Mouse (Mus musculus) MEL (cell line): ENCODE results near the gene Vmp1.

Experiments
- CHD2 ChIP-seq: IDR thresholded peaks from 2 replicates; pipeline ENCODE4 v1.6.1; 2011; ENCODE audit warnings: low read length, improper control_type of control experiment
- CTCF ChIP-seq, 3 experiments: IDR thresholded peaks in 2 of 3; conservative IDR thresholded peaks in 1 of 3; 2 replicates each; pipeline ENCODE4 v1.5.1; 2011 to 2012; ENCODE audit warnings: low read length in 3 of 3, low read depth in 2 of 3, mild to moderate bottlenecking in 2 of 3, improper control_type of control experiment in 1 of 3, inconsistent platforms in 1 of 3, mixed read lengths in 1 of 3, moderate library complexity in 1 of 3; ENCODE audit not compliant: control insufficient read depth in 1 of 3, insufficient read depth in 1 of 3, poor library complexity in 1 of 3, severe bottlenecking in 1 of 3
- GABPA ChIP-seq: IDR thresholded peaks from 2 replicates; pipeline ENCODE4 v1.6.1; 2012; ENCODE audit warnings: low read depth, mild to moderate bottlenecking, inconsistent platforms, low read length, improper control_type of control experiment, moderate library complexity
- GATA1 ChIP-seq: IDR thresholded peaks from 2 replicates; pipeline ENCODE4 v1.6.1; 2011; ENCODE audit warnings: low read depth, low read length, improper control_type of control experiment
- MEF2A ChIP-seq: IDR thresholded peaks from 2 replicates; pipeline ENCODE4 v1.6.1; 2014; ENCODE audit warnings: low read depth, mild to moderate bottlenecking, inconsistent platforms, low read length, improper control_type of control experiment; ENCODE audit not compliant: poor library complexity, insufficient replicate concordance, severe bottlenecking; ENCODE audit errors: extremely low read depth
- POLR2A ChIP-seq, 2 experiments: IDR thresholded peaks; 2 replicates each; pipeline ENCODE4 v1.6.1; 2011 to 2012; ENCODE audit warnings: low read length in 2 of 2, mild to moderate bottlenecking in 2 of 2, control low read depth in 1 of 2, improper control_type of control experiment in 1 of 2, low read depth in 1 of 2, moderate library complexity in 1 of 2; ENCODE audit not compliant: control insufficient read depth in 1 of 2, insufficient read depth in 1 of 2, poor library complexity in 1 of 2
- SMC3 ChIP-seq: IDR thresholded peaks from 2 replicates; pipeline ENCODE4 v1.6.1; 2011; ENCODE audit warnings: low read depth, low read length, improper control_type of control experiment
- TAL1 ChIP-seq: IDR thresholded peaks from 2 replicates; pipeline ENCODE4 v1.6.1; 2012; ENCODE audit warnings: mild to moderate bottlenecking, inconsistent platforms, low read length, moderate library complexity, mixed read lengths

DNA sequence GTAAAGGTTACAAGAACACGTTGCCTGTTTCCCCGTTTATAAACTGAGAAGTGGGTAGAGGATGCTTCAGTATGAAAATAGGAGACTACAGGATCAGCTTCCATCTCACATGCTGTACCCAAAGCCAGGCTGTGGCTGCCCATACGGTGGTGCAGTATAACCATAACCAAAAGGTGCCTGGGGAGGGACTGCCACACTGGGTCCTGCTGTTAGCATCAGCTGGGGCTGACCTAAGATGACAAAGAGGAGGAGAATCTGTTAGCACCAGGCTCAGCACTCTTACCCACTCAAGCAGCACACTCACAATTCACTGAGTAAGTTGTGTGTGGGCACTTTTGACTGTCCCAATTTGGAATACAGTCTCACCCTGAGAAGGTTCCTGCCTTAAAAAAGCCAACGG lies 11.8 kb upstream of the Vmp1 start:
- TF ChIP-seq MEF2A, result no peak
- no peak for TF ChIP-seq SMC3
- TF ChIP-seq GATA1, result no peak
- TF ChIP-seq CHD2, result no peak
- no peak for TF ChIP-seq CTCF (IDR thresholded peaks at IDR 0.05 in 2 of 3, conservative IDR thresholded peaks at IDR 0.05 in 1 of 3; ENCODE audit: control insufficient read depth in 1 of 3, insufficient read depth in 1 of 3, low read depth in 2 of 3, low read length in 3 of 3, poor library complexity in 1 of 3, severe bottlenecking in 1 of 3)
- TF ChIP-seq GABPA, result no peak
- no peak for TF ChIP-seq TAL1
- TF ChIP-seq POLR2A (IDR thresholded peaks at IDR 0.05; ENCODE audit: control insufficient read depth in 1 of 2, insufficient read depth in 1 of 2, low read depth in 1 of 2, low read length in 2 of 2, poor library complexity in 1 of 2), result no peak
